Mouse (Mus musculus) regulatory T cell (primary cell): Measurements from ENCODE around the gene Ptprr.

Experiments used
- in situ Hi-C: fragments of 300-600 bp; cut with MboI, MseI; formaldehyde crosslinking; loops from one replicate; pipeline ENCODE4 v1.15.1; 2025; ENCODE audit warnings: high pct_unique_total_duplicates

Gene Ptprr

DNA sequence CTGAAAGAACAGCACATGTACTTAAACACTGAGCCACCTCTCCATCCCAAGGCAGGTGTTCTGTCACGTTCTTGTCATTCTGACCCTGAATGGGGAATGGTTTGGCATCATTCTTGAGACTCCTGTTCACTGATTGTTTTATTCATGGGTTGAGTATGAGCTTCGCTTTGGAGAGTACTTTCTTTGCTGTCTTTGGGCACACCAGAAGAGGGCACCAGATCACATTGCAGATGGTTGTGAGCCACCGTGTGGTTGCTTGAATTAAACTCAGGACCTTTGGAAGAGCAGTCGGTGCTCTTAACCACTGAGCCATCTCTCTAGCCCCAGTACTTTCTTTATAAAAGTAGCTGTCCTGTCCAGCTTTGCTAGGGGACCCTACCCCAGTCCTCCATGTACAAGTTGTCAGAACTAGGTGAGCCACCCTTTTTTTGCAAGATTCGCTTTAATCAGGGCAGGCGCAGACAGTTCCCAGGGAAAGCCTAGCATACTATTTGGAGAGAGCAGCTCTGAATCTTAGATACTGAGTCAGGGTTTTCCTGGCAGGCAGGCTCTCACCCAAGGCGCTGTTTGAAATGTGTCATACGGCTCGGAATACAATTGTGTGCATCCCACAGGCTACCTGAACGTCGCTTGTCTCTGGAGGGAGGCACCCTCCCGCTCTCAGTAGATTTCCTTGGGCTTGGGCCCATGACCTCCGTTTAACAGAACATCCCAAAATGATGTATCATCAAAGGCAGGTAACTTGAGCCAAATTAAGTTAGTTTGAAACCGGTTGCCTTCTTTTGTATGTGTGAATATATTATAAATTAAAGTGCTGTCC, 178.8 kb downstream of the Ptprr start:
- in situ Hi-C loops = no loop called here

GRCm38 (mm10) chr10:116197416-116197939, 179.5 kb downstream of the Ptprr start:
- in situ Hi-C loops = no loop called here

- in situ Hi-C loops = no loop called here
Measured at GRCm38 (mm10) chr10:116199035-116199434, 181.0 kb downstream of the Ptprr start.

- in situ Hi-C loops = loop anchor here (10.0 kb wide), 1 partner anchor 123 kb away; no protein-coding TSS in a partner anchor
Measured at GRCm38 (mm10) chr10:116201542-116201941, 183.5 kb downstream of the Ptprr start.

DNA sequence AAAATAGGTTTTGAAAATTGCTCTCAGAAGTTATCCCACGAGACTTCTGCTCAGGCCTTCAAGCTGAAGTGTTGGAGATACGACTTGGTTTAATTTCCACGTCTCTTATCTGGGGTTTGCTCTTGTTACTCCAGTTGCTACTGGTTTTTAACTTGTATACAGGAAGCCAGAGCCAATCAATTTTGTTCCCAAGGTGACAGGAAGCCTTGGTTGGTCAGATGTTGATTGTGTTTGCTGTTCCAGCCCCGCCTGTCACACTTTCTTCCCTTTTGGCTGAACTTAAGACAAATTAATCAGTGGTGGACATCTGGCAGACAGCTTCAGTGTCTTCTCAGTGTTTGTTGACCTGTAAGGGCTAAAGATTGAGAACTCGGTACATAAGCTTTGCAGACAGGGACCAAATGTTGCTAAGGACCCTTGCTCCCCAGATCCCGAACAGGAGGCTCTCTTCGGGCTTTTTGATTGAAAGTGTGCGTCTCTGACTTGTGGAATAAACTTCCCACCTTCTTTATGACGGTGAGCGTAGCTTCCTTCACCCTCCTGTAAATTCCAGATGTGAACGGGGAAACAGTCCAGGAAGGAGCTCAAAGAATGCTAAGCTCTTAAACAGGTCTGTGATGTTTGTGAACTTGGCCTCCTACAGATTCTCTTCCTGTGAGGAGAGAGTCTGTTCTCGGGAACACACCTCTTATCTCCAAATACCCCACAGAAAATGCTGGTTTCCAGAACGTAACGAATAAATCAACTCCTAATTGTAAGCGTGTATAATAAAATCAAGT, 187.8 kb downstream of the Ptprr start:
- in situ Hi-C loops = loop anchor here (10.0 kb wide), 1 partner anchor 119 kb away; no protein-coding TSS in a partner anchor

DNA sequence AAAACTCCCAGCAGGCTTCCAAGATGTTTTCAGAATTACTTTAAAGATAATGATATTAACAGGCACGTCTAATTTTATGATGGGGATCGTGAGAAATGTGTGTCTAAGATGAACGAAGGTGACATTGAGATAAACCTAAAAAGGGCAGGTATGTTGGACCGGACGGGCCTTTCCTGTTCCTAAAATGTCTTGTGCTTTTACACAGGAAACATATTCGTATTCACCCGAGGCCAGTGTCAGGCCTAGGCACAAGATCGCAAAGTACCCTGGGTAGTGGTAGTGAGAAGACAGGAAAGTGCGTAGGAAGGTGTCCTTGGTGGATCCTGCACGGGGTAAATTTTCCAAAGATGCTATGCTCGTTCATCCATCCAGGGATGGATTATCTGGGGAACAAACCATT, 188.4 kb downstream of the Ptprr start:
- in situ Hi-C loops = loop anchor here (10.0 kb wide), 1 partner anchor 118 kb away; no protein-coding TSS in a partner anchor

GRCm38 (mm10) chr10:116207987-116208726, 190.1 kb downstream of the Ptprr start:
- in situ Hi-C loops = loop anchor here (10.0 kb wide), 1 partner anchor 117 kb away; no protein-coding TSS in a partner anchor

DNA sequence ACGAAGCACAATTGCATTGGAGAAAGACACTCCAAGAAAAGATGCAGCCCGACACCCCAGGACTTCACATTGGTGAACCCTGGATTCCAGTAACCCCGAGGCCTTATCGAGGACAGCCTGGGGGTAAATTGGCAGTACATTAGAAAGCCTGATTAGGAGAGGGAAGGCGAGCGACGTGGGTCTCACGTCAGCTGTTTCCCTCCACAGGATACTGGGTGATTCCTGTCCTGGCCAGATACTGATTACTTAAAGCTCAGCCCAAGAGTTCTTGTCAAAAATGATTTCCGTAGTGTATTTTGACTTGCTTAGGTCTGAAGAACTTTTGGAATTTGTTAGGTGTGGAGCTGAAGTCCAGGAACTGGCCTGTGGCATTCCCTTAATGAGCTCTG, 190.7 kb downstream of the Ptprr start:
- in situ Hi-C loops = loop anchor here (10.0 kb wide), 1 partner anchor 116 kb away; no protein-coding TSS in a partner anchor

GRCm38 (mm10) chr10:116212127-116212526, 194.1 kb downstream of the Ptprr start:
- in situ Hi-C loops = no loop called here

DNA sequence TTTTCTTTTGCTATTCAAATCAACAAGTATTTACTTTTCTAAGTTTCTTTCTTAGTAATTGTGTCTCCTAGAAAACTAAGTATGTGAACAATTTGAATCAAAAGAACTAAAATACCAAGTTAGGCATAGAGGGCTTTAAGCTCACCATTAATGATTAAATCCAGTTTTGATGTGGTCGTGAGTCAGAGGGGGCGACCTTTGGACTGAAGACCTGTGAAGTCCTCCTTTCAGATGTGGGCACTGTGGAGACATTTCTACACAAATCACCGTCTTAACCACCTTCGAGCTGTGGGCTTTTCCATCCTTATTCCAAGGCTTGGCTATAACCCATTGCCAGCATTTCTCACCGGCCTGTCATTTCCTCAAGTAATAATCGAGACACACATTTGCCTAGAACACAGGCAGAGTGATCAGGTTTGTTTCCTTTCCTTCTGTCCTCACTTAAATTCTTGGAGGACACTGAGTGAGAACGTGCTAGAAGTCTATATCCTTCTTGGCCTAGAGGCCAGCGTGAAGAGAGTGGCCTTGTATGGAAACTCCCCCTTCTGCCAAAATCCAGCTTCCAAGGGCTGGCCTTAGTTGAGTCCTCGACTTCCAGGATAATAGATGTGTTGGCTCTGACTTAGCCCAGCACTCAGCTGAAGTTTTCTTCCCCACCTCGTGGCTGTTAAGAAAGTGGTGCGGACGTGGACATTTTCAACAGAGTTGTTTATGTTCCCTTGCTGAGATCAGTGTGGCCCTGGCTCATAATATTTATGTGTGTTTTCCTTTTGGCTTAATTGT, 202.5 kb downstream of the Ptprr start:
- in situ Hi-C loops = no loop called here

GRCm38 (mm10) chr10:116235299-116235698, 217.3 kb downstream of the Ptprr start:
- in situ Hi-C loops = no loop called here

GRCm38 (mm10) chr10:116242200-116242599, 224.2 kb downstream of the Ptprr start:
- in situ Hi-C loops = no loop called here

- in situ Hi-C loops = no loop called here
Measured at GRCm38 (mm10) chr10:116243373-116243772, 225.4 kb downstream of the Ptprr start.

DNA sequence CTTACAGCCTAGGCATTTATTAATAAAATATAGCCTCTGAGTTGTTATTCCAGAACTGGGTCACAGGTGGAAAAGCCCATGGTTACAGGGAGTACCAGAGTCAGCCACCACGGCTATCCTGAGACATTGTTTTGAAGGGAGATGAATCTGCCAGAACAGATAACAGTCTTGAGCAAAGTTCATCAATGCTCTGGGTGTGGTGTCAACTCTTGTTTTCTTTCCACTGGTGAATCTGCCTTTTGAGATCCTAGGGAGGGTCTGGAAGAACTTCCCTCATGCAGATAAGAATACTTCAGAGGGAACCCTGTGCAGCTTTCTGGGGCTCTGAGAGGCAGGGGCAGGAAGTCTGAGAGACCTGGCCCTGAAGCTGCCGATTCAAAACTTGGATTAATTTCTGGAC, 227.6 kb downstream of the Ptprr start:
- in situ Hi-C loops = no loop called here

DNA sequence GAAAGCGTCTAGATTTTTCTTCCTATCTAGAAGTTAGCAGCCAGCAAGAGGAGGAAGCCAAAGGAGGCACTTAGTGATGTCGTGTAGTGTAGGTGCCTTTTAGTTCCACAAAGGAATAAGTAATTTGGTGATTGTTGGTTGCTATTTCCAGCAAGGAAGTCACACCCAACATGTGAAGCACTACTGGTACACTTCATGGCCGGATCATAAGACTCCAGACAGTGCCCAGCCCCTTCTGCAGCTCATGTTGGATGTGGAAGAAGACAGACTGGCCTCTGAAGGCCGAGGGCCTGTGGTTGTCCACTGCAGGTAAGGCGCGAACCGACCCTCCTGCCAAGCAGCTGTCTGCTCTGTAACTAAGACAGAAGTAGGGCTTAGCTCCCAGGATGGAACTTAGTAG, 234.7 kb downstream of the Ptprr start:
- in situ Hi-C loops = no loop called here

DNA sequence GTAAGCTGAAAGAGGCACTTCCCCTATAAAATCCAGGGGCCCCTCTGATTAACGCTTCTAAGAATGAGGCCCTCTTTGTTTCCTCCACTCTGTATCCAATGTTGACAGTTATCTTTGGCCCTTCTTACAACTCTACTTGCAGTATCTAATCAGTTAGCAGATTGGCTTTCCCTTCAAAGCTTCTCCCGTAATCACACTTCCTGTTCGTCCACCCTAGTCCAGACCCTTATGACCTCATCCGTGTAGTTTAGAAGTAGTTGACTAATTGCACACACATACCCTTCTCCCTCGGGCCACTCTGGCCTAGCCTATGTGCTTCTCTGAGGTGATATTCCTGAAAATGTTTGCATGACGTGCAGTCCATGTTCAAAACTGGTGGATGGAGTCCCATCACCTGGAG, 236.0 kb downstream of the Ptprr start:
- in situ Hi-C loops = no loop called here

- in situ Hi-C loops = no loop called here
Measured at GRCm38 (mm10) chr10:116259298-116259697, 241.3 kb downstream of the Ptprr start.

DNA sequence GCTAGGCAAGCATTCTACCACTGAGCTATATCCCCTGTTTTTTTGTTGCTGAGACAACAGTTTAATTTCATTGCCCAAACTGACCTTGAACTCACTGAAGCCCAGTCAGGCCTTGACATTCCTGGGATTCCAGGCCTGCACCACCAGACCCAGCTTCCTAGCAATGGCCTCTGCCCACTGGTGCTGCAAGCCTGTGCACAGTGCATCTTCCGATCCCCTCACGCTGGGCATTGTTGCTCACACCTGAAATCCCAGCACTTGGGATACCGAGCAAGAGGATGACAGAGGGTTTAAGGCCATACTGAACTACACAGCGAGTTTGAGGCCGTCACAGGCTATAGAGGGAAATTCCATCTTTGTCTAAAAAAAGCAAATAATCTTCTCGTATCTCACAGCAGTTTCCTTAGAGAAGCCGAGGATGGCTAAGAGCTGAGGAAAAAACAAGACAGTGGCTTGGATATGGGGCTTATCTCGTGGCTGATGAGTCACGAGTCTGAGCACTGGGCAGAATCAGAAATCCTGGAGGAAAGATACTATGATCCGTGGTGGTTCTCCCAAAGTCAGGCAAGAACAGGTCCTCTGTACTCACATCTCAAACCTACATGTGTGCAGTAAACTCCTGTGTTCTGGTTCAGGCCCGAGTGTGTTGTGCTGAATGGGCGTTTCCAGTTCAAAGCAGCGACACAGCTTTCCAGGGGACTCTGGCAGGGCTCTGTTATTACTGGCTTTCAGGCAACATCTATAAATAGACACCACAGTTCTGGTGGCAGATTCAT, 242.8 kb downstream of the Ptprr start:
- in situ Hi-C loops = no loop called here

- in situ Hi-C loops = no loop called here
Measured at GRCm38 (mm10) chr10:116261559-116261958, 243.5 kb downstream of the Ptprr start.

DNA sequence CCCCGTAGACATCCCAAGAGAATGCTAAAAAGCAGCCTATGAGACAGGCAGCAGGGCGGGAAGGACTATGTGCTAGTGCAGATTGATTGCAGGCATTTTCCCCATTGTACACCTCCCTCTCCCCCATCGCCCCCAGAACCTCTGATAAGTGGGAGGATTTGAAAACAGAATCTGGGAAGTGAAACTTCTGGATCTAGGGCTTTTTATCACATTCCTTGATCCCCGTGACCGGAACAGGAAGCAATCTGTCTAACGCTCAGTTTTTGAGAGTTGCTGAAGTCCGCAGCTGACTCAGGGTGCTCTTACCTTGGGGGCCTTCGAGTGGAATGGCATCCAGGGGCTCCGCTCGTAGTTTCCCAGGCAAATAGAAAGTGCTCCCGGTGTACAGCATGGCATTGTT, 246.5 kb downstream of the Ptprr start:
- in situ Hi-C loops = no loop called here
